Mouse (Mus musculus) bone marrow macrophage, adult 2 months (primary cell): ENCODE measurements around the gene Gm20388.

Experiments used
- CTCF ChIP-seq: IDR thresholded peaks from 2 replicates; pipeline ENCODE4 v1.5.1; 2012; ENCODE audit warnings: low read depth, mild to moderate bottlenecking, low read length, moderate library complexity
- POLR2A ChIP-seq: IDR thresholded peaks from 2 replicates; pipeline ENCODE4 v1.6.1; 2012; ENCODE audit warnings: mild to moderate bottlenecking, low read depth, low read length, borderline replicate concordance

- TF ChIP-seq CTCF (no peak), POLR2A (no peak)
Measured at GRCm38 (mm10) chr8:121794151-121794550, 1883.5 kb downstream of the Gm20388 start.
